15 mouse cellular contexts compared by ENCODE assay signal in genomic region chr4:47055570-47056080, GRCm38 (mm10). TPM values are rescaled to one million over a fixed set of nuclear protein-coding genes. Genes with fewer than 3 reads are reported as not detected.
DNase-seq lines count a peak whose midpoint lies in the region; ATAC-seq lines count a peak whose summit lies in the region.
"Had no signal": no experiment of that assay in that cellular context is flagged by ENCODE, and none has a peak within 500 bp of the region (broad histone marks: within the 10 kb centered on the region; RNA-seq: fewer than 3 reads in every experiment).

No protein-coding gene starts in this region.

- no peak overlapping the region for H3K9ac ChIP-seq in kidney, embryonic 15.5 days
- H3K9ac ChIP-seq in embryonic facial prominence, embryonic 13.5 days, result no peak overlapping the region
- no peak overlapping the region for H3K9ac ChIP-seq in midbrain, embryonic 16.5 days (ENCODE audit: low read depth, low read length)
- H3K9ac ChIP-seq: liver, embryonic 14.5 days had no signal

- H3K4me3 ChIP-seq in kidney, embryonic 15.5 days (replicated peaks), result 0 out of 2 replicates have a peak overlapping the region, but pooled peaks have one; percentile 82
- no peak overlapping the region for H3K4me3 ChIP-seq in embryonic facial prominence, embryonic 13.5 days
- H3K4me3 ChIP-seq in midbrain, embryonic 16.5 days (ENCODE audit: low read depth, low read length), result no peak overlapping the region
- H3K4me3 ChIP-seq: heart, adult 2 months; megakaryocyte, embryonic 14.5 days had no signal

- H3K9me3 ChIP-seq in kidney, embryonic 15.5 days (replicated peaks), result no peaks in the 10 kb centered on the region
- no peaks in the 10 kb centered on the region for H3K9me3 ChIP-seq in embryonic facial prominence, embryonic 13.5 days
- no peaks in the 10 kb centered on the region for H3K9me3 ChIP-seq in midbrain, embryonic 16.5 days (replicated peaks; ENCODE audit: control insufficient read depth, low read length, poor library complexity, severe bottlenecking)

- H3K36me3 ChIP-seq in kidney, embryonic 15.5 days, result no peaks in the 10 kb centered on the region
- H3K36me3 ChIP-seq in embryonic facial prominence, embryonic 13.5 days, result no peaks in the 10 kb centered on the region
- H3K36me3 ChIP-seq in midbrain, embryonic 16.5 days (ENCODE audit: control insufficient read depth, insufficient read depth, low read length), result no peaks in the 10 kb centered on the region

- 0 out of 2 replicates have a peak, but pooled peaks cover 3% of the 10 kb centered on the region for H3K27me3 ChIP-seq in kidney, embryonic 15.5 days
- no peaks in the 10 kb centered on the region for H3K27me3 ChIP-seq in embryonic facial prominence, embryonic 13.5 days
- H3K27me3 ChIP-seq in midbrain, embryonic 16.5 days (ENCODE audit: control insufficient read depth, insufficient read depth, low read depth, low read length), result no peaks in the 10 kb centered on the region
- H3K27me3 ChIP-seq: Patski had no signal

- peak overlapping the region; percentile 78; the same call in 1 of the 2 replicates for H3K4me2 ChIP-seq in kidney, embryonic 15.5 days
- peak overlapping the region; percentile 68; the same call in 1 of the 2 replicates for H3K4me2 ChIP-seq in embryonic facial prominence, embryonic 13.5 days
- peak overlapping the region; percentile 67 for H3K4me2 ChIP-seq in midbrain, embryonic 16.5 days (ENCODE audit: low read length)

- H3K4me1 ChIP-seq in kidney, embryonic 15.5 days, result peaks cover 30% of the 10 kb centered on the region
- peaks cover 18% of the 10 kb centered on the region for H3K4me1 ChIP-seq in embryonic facial prominence, embryonic 13.5 days
- peaks cover 10% of the 10 kb centered on the region for H3K4me1 ChIP-seq in midbrain, embryonic 16.5 days (ENCODE audit: control insufficient read depth, insufficient read depth, low read length)

- ATAC-seq in kidney, embryonic 15.5 days (replicated peaks; ENCODE audit: low FRiP score), result no peak
- no peak for ATAC-seq in embryonic facial prominence, embryonic 13.5 days (ENCODE audit: insufficient number of reproducible peaks, insufficient read depth, low FRiP score, low TSS enrichment, low read depth)
- no peak for ATAC-seq in midbrain, embryonic 16.5 days
- ATAC-seq in erythroid progenitor cell, adult 5-6 weeks (replicated peaks; ENCODE audit: low FRiP score, poor library complexity, severe bottlenecking), result no peak
- ATAC-seq: lung, postnatal 0 days; Patski had no signal

- H3K27ac ChIP-seq in kidney, embryonic 15.5 days, result no peak overlapping the region
- no peak overlapping the region for H3K27ac ChIP-seq in embryonic facial prominence, embryonic 13.5 days
- H3K27ac ChIP-seq in midbrain, embryonic 16.5 days (ENCODE audit: low read length), result no peak overlapping the region
- H3K27ac ChIP-seq: heart, adult 2 months; liver, embryonic 14.5 days had no signal

- peak; percentile 63 for DNase-seq in cerebellum, adult 9-11 months
- DNase-seq in cerebellum, adult 18-20 months, result no peak
- no peak for DNase-seq in kidney, adult 18-20 months
- DNase-seq in adrenal gland, postnatal 36 days, result no peak
- DNase-seq: heart, adult 2 months; kidney, postnatal 4 days; thymus, adult 18-20 months had no signal

- WGBS in kidney, embryonic 15.5 days, result 95% methylated on average over 6 of the region's 6 CpGs
- 97% methylated on average over 6 of the region's 6 CpGs for WGBS in embryonic facial prominence, embryonic 13.5 days
- 97% methylated on average over 6 of the region's 6 CpGs for WGBS in midbrain, embryonic 16.5 days

RNA-seq across cellular contexts. Expression of gene Anks6, which starts 1.6 kb away (rescaled TPM):
- 5.5 and 6.5 TPM in 2 replicates for polyA plus RNA-seq in kidney, embryonic 15.5 days (2015; fragmentation: Nextera tagmentation; extraction: Ambion mirVana)
- polyA plus RNA-seq in embryonic facial prominence, embryonic 13.5 days (2015; fragmentation: Nextera tagmentation; extraction: Ambion mirVana), result 5.3 and 6.0 TPM in 2 replicates
- polyA plus RNA-seq in midbrain, embryonic 16.5 days (2015; fragmentation: Nextera tagmentation; extraction: Ambion mirVana), result 4.6 and 5.1 TPM in 2 replicates
- total RNA-seq in erythroid progenitor cell, adult 5-6 weeks (2015; ENCODE audit: low replicate concordance), result not detected in 2 replicates
- not detected in 2 replicates for total RNA-seq in erythroid progenitor cell, adult 5-6 weeks (2017; ENCODE audit: low replicate concordance)
- 1 to 10 TPM; 3.5 to 5.2 TPM for total RNA-seq in adrenal gland, postnatal 36 days (2021)

RNA-seq across cellular contexts. Expression of gene Galnt12, which starts 36.1 kb away (rescaled TPM):
- polyA plus RNA-seq in kidney, embryonic 15.5 days (2015; fragmentation: Nextera tagmentation; extraction: Ambion mirVana), result 9.0 and 10.6 TPM in 2 replicates
- 3.2 and 3.6 TPM in 2 replicates for polyA plus RNA-seq in embryonic facial prominence, embryonic 13.5 days (2015; fragmentation: Nextera tagmentation; extraction: Ambion mirVana)
- polyA plus RNA-seq in midbrain, embryonic 16.5 days (2015; fragmentation: Nextera tagmentation; extraction: Ambion mirVana), result 1.7 and 1.8 TPM in 2 replicates
- 1.4 TPM in 1 of 2 replicates, not detected in the other for total RNA-seq in erythroid progenitor cell, adult 5-6 weeks (2015; ENCODE audit: low replicate concordance)
- total RNA-seq in erythroid progenitor cell, adult 5-6 weeks (2017; ENCODE audit: low replicate concordance), result 0.90 TPM in 1 of 2 replicates, not detected in the other
- total RNA-seq in adrenal gland, postnatal 36 days (2021), result under 1 TPM; 0.56 to 0.69 TPM
